Mouse (Mus musculus) adrenal gland, postnatal 14 days (tissue): ENCODE data around the gene Rgs8. TPM values are rescaled to one million over a fixed set of nuclear protein-coding genes. Genes with fewer than 3 reads are reported as not detected.

Source experiments
- DNase-seq: peaks from one replicate; pipeline ENCODE4 v3.0.0; 2021; ENCODE audit warnings: mixed read lengths
- total RNA-seq: library from RNA; stranded (reverse); gene quantifications from 2 replicates; pipeline ENCODE4 v1.2.3, GENCODE M21; 2021

Gene Rgs8
- total RNA-seq, 1 experiment from 2014 or later = 0.07 TPM

GRCm38 (mm10) chr1:153742374-153743155 is 89.7 kb downstream of the Rgs8 start:
- peak; percentile 89 for DNase-seq

GRCm38 (mm10) chr1:153746119-153746670 is 93.4 kb downstream of the Rgs8 start:
- no peak for DNase-seq

DNA sequence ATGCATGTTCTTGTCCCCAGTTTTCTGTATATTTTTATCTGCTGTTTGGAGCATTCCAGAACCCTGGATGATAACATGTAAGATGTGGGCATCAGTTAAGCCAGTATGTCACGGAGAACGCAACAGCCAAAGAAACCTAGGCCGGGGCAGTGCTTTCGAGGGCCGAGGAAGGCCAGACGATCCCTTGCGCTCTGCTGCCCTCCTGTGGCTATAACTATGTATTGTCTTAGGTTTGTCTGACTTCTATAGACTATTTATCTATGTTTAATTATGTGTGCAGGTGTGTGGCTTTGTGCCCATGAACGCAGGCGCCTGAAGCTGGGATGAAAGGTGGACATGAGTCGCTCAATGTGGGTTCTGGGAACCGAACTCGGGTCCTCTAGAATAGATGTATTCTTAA is 93.9 kb downstream of the Rgs8 start:
- DNase-seq = peak; percentile 87

DNA sequence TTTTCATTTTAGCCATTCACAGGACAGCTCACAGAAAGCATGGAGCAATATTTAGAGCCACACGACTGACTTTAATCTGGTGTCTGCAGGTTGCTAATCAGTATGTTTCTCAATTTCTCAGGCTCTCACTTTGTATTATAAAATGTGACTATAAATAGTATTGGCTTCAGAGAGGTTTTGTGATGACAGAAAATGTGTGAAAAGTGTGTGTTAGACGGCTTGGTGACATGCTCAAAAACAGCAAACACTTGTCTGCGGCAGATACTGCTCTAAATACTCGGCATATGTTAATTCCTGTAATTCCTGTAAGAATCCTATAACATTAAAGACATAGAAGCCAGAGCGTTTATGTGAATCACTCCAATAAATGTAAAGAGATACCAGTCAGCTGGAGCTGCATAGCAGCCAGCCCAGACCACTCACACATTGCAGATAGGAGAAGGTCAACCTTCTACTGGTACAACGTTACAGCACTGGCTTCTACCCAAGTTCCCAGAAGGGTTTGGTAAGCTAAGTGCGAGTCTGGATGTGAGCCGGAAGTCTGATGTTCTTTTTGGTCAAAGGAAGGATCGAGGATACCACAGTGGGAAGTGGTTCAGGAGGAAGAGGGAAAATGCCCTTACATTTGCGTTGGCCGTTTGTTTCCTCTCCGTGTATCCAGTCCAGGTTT is 95.2 kb downstream of the Rgs8 start:
- DNase-seq = peak; percentile 42

DNA sequence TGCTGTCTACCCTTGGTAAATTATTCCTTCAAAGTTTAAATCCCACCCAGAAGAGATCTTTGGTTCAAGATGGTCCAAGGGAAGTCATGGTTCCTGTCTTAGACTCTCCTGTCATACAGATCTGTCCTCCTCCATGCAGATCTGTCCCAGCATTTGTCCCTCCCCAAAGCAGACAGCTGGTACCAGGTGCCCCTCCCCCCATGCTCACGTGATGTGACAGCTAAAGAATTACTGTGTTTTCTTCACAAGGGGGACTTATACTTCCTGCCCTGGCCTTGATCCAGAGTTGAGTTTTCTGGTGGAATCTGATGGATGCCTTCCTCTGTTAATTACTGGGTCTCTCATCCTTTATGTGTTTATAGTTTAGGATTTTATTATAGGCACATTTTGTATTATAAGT is 95.7 kb downstream of the Rgs8 start:
- DNase-seq = peak; percentile 91

DNA sequence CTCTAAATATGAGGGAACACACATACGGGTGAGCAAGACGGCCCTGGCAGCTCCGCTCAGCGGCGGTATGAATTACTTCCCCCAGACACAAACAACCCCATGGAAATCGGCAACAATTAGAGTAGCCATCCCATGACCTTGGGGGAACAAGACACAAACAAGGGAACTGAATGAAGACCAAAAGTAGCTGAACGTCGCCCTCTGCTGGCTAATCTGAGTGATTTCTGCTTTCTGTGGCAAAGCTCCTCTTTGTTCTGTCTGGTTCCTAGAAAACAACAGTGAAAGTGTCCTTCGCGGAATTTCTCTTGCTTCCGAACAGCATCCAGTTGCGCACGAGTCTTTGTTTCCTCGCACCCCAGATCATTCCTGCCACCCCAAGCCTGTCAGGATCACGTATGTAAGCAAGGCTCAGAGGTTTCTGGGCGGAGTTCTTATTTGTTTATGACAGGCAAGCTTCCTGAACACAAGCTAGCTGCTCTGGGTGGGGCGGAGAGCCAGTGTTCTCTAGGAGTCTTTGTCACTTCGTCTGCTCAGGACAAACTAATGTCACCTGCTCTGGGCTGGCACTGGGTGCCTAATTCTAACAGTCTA is 96.5 kb downstream of the Rgs8 start, which contains the start of gene Rnasel:
Gene Rnasel (plus strand): TSS at position 216 of the 591 bp plus-strand sequence.
- peak; percentile 83 for DNase-seq

Other genes with a start within 250 kb of the Rgs8 start
- 0.34 and 0.41 TPM in 2 replicates for gene Shcbp1l, start 227.9 kb upstream of the Rgs8 start, total RNA-seq
- gene Dhx9, start 165.4 kb upstream of the Rgs8 start, total RNA-seq = 119 and 131 TPM in 2 replicates
- 3.1 and 5.6 TPM in 2 replicates for gene Npl, start 103.0 kb upstream of the Rgs8 start, total RNA-seq
- gene Rgs16, start 87.3 kb downstream of the Rgs8 start, total RNA-seq = 2.9 TPM in 2 replicates
- 10.0 and 13.1 TPM in 2 replicates for gene Rnasel, start 96.4 kb downstream of the Rgs8 start, total RNA-seq
- 0.30 TPM in 1 of 2 replicates, not detected in the other for gene Rgsl1, start 191.1 kb downstream of the Rgs8 start, total RNA-seq
- gene Teddm1b, start 221.3 kb downstream of the Rgs8 start, total RNA-seq = not detected in 2 replicates
- not detected in 2 replicates for gene Teddm1a, start 238.7 kb downstream of the Rgs8 start, total RNA-seq
- 950 and 1,478 TPM in 2 replicates for gene Glul, start 246.9 kb downstream of the Rgs8 start, total RNA-seq
- 0.26 and 0.53 TPM in 2 replicates for gene Teddm2, start 247.2 kb downstream of the Rgs8 start, total RNA-seq